Mouse (Mus musculus): ENCODE results near the gene Fam102b.

DNA sequence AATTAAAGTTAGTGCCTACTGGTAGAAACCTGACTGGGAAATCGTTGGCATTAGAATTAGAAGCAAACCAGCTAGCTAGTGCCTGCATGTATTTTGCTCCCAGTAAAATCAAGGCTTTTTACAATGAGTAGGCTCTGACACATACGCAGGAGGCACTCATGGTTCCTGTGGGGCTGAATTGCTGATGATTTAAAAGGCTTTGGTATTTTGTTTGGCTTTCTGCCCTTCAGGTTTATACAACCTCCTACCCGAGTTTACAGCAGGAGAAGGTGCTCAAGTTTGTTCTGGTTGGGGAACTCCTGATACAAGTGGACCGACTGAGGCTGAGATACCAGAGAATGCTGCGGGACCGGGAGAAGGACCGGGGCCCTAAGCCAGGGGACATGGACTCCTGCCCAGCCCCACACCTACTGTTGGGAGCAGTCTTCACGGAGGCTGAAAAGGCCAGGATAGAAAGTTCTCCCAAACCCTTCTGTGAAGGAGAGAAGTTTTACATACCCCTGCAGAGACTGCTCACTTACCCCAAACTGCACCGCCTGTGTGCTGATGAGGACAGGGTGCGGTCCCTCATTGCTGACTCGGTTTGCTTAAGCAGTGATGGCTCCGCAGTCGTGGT lies 67.6 kb downstream of the Fam102b start:
- TF ChIP-seq CTCF (IDR thresholded peaks at IDR 0.05; ENCODE audit: low read depth, low read length) (no peak), GATA1 (IDR thresholded peaks at IDR 0.05; ENCODE audit: borderline replicate concordance, low read length) (no peak), POLR2AphosphoS5 (IDR thresholded peaks at IDR 0.05; ENCODE audit: insufficient replicate concordance, low read depth, low read length) (no peak)
